Mouse (Mus musculus): ENCODE data around the gene Armh3.

DNA sequence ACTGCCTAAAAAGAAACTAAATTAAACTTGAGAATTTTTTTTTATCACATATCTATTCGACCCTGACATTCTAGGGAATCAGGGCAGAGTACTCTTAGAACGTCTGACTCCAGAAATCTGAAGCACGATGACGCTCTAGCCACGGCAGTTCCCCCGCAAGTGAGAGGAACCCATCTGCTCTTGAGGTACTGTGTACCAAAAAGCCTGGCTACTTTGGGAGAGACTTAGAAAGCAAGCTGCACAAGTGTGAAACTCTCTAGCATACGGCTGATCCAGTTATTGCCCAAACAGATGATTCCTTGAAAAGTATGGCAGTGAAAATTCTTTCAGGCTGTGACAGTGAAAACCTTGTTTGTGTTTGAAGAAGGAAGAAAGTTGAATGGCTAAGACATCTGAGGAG, 41.6 kb downstream of the Armh3 start:
- TF ChIP-seq ZMIZ1 (IDR thresholded peaks at IDR 0.05; ENCODE audit: low read depth, low read length): no peak
- TF ChIP-seq EP300 (IDR thresholded peaks at IDR 0.05; ENCODE audit: low read depth in 1 of 2, low read length in 2 of 2): no peak
- no peak for TF ChIP-seq JUND (IDR thresholded peaks at IDR 0.05; ENCODE audit: low read depth, low read length)
- no peak for TF ChIP-seq CTCF (IDR thresholded peaks at IDR 0.05 in 2 of 3, conservative IDR thresholded peaks at IDR 0.05 in 1 of 3; ENCODE audit: control insufficient read depth in 1 of 3, insufficient read depth in 1 of 3, low read depth in 2 of 3, low read length in 3 of 3, poor library complexity in 1 of 3, severe bottlenecking in 1 of 3)
- no peak for TF ChIP-seq POLR2A (IDR thresholded peaks at IDR 0.05; ENCODE audit: control insufficient read depth in 1 of 2, insufficient read depth in 1 of 2, low read depth in 1 of 2, low read length in 2 of 2, poor library complexity in 1 of 2)
- no peak for TF ChIP-seq ZKSCAN1 (IDR thresholded peaks at IDR 0.05; ENCODE audit: low read depth, low read length)
- no peak for TF ChIP-seq TAL1 (IDR thresholded peaks at IDR 0.05; ENCODE audit: low read length)
- TF ChIP-seq GABPA (IDR thresholded peaks at IDR 0.05; ENCODE audit: low read depth, low read length): no peak
- TF ChIP-seq E2F4 (IDR thresholded peaks at IDR 0.05; ENCODE audit: borderline replicate concordance, low read depth, low read length): no peak
- no peak for TF ChIP-seq HCFC1 (IDR thresholded peaks at IDR 0.05; ENCODE audit: low read depth, low read length)
- TF ChIP-seq RCOR1 (IDR thresholded peaks at IDR 0.05; ENCODE audit: low read depth, low read length): no peak

All from MEL (cell line).